Mouse (Mus musculus) myocyte (in vitro differentiated cells): ENCODE data around the gene Ets2.

Source experiments
- E2F4 ChIP-seq: IDR thresholded peaks from one replicate; pipeline ENCODE4 v1.6.1; 2011; ENCODE audit warnings: mild to moderate bottlenecking, control low read depth, moderate library complexity; ENCODE audit not compliant: insufficient read depth
- MAX ChIP-seq: IDR thresholded peaks from one replicate; pipeline ENCODE4 v1.6.1; 2011; ENCODE audit warnings: low read depth, mild to moderate bottlenecking, control low read depth
- MYOG ChIP-seq, 3 experiments: IDR thresholded peaks; one replicate each; pipeline ENCODE4 v1.6.1; 2011; ENCODE audit warnings: control low read depth in 2 of 3, low read depth in 2 of 3, mild to moderate bottlenecking in 2 of 3; ENCODE audit not compliant: insufficient read length in 2 of 3, control insufficient read depth in 1 of 3, insufficient read depth in 1 of 3
- POLR2A ChIP-seq: IDR thresholded peaks from one replicate; pipeline ENCODE4 v1.6.1; 2011; ENCODE audit warnings: low read depth, mild to moderate bottlenecking, control low read depth, moderate library complexity; ENCODE audit not compliant: insufficient read length
- POLR2AphosphoS2 ChIP-seq: IDR thresholded peaks from one replicate; pipeline ENCODE4 v1.6.1; 2011; ENCODE audit warnings: low read depth, control low read depth; ENCODE audit not compliant: insufficient read length
- REST ChIP-seq: IDR thresholded peaks from one replicate; pipeline ENCODE4 v1.6.1; 2011; ENCODE audit warnings: mild to moderate bottlenecking, control low read depth, moderate library complexity; ENCODE audit not compliant: insufficient read depth, insufficient read length
- SRF ChIP-seq: IDR thresholded peaks from one replicate; pipeline ENCODE4 v1.6.1; 2011; ENCODE audit warnings: low read depth; ENCODE audit not compliant: control insufficient read depth, insufficient read length
- TCF12 ChIP-seq: IDR thresholded peaks from one replicate; pipeline ENCODE4 v1.6.1; 2011; ENCODE audit warnings: mild to moderate bottlenecking, control low read depth; ENCODE audit not compliant: poor library complexity, insufficient read depth, severe bottlenecking
- TCF3 ChIP-seq: IDR thresholded peaks from one replicate; pipeline ENCODE4 v1.6.1; 2011; ENCODE audit warnings: low read depth, control low read depth; ENCODE audit not compliant: insufficient read length
- USF1 ChIP-seq: IDR thresholded peaks from one replicate; pipeline ENCODE4 v1.6.1; 2011; ENCODE audit warnings: low read depth, mild to moderate bottlenecking, control low read depth, moderate library complexity

GRCm38 (mm10) chr16:95666288-95666687 is 35.6 kb upstream of the Ets2 start:
- no peak for TF ChIP-seq POLR2A
- TF ChIP-seq MAX = no peak
- TF ChIP-seq USF1 = no peak
- no peak for TF ChIP-seq POLR2AphosphoS2
- no peak for TF ChIP-seq TCF3
- no peak for TF ChIP-seq REST
- no peak for TF ChIP-seq SRF
- TF ChIP-seq TCF12 = no peak
- no peak for TF ChIP-seq E2F4
- no peak for TF ChIP-seq MYOG (IDR thresholded peaks at IDR 0.05; ENCODE audit: control insufficient read depth in 1 of 3, insufficient read depth in 1 of 3, insufficient read length in 2 of 3, low read depth in 2 of 3)
